Mouse (Mus musculus): ENCODE measurements around the gene Rho. TPM values are rescaled to one million over a fixed set of nuclear protein-coding genes. Genes with fewer than 3 reads are reported as not detected.
A peak's percentile ranks its signal among the peaks of the same experiment; 100 is the strongest.

Rho gene
- total RNA-seq, 2 experiments from 2014 or later, result 0.70 to 1.1 TPM

DNA sequence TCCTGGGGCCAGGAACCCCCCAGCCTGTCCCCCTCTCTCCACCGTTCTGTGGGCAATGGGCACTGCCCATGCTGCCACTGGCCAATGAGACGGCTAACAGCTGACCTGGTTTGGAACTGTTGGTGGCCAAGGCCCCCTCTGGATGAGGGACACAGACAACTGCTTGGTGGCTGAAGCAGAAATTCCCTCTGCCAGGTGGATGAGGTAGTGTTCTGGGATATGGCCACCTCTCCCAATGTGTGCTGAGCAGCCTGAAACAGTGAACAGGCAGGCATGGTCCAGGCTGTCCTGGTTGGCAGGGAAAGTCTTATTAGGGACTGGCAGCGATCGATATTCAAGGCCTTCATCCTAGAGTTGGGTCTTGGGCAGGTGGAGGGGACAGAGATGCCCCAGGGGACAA is 23.6 kb downstream of the Rho start:
- DNase-seq (ENCODE audit: low spot score in 2 of 2), result no peak

DNA sequence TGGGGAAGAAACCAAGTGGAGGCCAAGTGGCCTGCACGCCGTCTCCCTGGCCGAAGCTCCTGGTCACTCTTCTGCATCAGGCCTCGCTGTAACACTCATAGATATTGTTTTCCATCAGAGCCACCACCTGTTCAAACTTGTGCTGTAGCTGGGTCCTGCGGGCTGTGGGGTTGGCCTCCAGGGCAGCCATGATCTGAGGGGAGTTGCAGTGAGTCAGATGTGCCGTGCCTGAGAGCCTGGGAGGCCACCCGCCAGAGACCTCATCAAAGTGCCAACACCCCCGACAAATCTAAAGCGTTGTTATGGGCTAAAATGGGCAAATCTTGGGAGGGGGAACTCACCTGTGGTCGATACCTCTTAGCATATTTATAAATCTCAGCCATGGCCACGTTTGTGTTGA is 24.1 kb downstream of the Rho start:
- no peak for DNase-seq (ENCODE audit: low spot score in 2 of 2)

DNA sequence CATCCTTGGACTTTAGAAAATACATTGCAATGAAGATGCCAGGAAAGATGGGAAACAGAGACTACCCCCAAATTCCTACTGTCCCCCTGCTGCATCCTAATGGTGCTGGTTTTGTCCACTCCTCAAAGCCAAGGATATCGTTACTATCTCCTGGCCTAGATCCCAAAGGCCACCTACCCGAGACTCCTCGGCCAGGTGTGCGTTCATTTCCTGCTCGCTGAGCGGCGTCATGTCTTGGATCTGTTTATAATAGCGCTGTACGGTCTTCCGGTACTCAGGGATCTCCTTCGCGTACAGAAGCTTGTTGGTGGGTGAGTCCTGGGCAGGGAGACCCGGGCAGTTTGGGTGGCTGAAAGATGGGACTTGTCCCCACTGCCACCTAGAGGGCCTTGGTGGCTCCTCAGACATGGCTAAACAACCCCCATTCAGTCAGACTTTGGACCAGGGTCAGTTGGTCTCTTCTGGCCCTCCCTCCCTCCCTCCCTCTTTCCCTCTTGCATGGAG is 24.9 kb downstream of the Rho start:
- no peak for DNase-seq (ENCODE audit: low spot score in 2 of 2)

DNA sequence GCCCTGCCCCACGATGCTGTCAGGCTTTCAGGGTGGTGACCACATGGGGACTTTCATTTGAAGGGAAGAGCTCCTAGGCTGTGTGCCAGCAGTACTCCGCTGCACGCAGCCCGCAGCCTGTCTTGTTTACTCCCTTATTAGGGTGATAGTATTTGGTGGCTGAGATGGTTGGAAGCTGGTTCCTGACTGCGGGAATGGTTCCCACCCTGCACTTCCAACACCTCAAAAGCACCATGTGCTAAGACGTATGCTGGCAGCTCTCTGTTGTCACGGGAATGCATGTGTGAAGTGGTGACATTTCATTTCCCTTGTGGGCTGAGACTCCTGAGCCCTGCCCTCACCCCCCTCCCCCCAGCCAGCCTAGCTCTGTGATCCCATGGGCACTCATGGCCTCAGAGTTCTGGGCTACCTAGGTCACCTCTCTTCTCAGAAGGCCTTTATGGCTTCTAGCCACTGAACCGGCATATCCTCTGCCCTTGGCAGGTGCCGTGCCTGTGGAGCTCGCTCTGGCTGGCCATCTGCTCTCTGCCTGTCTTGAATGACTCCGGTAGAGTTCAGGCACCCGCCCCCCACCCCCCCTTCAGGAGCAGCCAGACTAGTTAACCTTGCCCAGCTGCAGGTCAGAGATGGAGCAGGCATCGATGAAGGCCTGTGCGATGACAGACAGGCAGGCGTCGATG is 25.5 kb downstream of the Rho start:
- no peak for DNase-seq (ENCODE audit: low spot score in 2 of 2)

DNA sequence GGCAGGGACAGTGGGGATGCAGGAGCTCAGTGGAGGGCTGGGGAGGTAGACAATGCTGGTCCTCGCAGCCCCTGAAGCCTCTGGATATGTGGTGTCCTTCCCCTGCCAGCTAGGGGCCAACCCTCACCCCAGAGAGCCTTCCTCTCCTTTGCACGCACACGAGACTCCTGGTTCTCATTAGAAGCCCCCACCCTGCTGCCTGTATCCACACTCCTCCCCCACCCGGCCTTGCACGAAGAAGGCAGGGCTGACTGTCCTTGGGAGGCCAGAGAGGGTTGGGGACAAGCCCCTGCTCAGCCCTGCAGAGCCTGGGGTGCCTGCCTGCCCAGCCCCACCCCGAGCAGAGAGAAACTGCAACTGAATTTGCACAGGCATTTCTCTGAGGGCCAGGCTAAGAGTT is 26.1 kb downstream of the Rho start:
- no peak for DNase-seq (ENCODE audit: low spot score in 2 of 2)

DNA sequence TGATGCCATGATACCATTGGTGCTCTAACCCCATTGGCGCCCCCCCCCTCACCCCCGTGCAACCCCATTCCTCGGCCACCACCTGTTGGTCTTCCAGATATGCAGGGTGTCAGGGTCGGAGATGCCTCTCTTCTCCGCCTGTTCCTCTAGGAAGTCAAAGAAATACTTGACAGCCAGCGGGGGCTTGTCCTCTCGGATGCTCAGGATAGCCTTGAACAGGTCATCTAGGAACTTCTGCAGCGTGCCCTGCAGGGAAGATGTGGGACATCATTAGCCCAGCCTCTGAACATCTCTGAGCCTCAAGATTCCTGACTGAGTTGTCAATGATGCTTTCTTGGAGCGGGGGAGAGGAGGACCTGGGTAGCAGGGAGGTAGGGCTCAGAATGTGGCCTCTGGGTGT is 26.9 kb downstream of the Rho start:
- DNase-seq (ENCODE audit: low spot score in 2 of 2), result no peak

DNA sequence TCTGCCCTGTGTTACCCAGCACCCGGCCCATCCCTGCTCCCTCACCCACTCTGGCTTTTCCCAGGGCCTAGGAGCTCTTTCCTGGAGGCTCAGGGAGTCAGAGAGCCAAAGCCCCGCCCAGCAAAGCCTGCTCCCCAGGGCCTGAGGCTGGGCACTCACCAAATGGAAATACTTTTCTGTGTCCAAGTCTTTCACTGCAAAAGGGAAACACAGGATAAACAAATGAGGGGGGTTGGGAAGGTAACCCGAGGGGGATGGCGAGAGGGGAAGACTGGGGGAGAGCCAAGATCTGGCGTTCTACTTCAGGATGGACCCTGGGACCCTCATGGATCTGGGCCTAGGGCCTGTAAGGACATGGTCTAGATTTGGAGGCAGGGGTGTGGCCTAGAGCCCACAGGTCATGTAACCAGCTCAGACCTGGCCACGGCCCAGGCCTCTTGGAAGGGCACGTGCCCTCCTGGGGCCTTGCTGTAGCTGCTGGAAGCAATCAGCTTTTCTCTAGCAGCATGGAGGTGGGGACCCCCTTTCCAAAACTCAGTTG is 27.7 kb downstream of the Rho start:
- DNase-seq (ENCODE audit: low spot score in 2 of 2), result peak in 1 of 2 experiments; percentile 45

DNA sequence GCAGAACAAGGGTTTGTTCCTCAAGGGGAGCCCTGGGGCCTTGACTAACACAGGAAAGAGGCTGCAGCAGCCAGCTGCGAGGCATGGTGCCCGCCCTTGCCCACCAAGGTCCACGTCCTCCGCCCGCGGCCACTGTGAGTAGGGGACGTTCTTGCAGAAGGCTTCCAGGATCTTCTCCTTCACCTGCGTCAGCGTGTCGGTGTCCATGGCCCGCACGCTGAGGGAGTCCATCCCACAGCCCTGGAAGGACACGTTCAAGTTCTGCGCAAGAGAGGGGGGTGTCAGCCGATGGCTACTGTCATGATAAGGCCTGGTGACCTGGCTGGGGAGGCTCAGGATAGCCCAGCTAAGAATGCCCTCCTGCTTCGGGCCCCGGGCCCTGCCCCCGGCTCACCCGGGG is 28.8 kb downstream of the Rho start:
- DNase-seq (ENCODE audit: low spot score in 2 of 2), result no peak

DNA sequence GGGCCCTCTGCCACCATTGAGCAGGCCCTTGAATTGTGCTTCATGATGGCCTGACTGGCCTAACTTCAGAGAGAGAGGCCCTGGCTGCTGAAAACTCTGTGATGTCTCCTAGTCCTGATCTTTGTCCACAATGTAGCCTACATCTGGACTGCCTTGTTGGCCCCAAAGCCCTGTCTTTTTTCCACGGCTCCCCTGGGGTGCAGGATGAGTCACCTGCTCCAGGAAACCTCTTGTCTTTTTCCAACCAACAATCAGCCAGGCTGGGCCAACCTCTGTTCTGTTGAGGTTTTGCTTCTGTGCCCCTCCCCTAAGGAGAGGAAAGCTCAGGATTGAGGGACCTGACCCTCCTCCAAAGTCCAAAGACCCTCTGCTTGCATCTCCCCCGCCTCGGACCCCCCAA is 30.2 kb downstream of the Rho start:
- no peak for DNase-seq (ENCODE audit: low spot score in 2 of 2)

DNA sequence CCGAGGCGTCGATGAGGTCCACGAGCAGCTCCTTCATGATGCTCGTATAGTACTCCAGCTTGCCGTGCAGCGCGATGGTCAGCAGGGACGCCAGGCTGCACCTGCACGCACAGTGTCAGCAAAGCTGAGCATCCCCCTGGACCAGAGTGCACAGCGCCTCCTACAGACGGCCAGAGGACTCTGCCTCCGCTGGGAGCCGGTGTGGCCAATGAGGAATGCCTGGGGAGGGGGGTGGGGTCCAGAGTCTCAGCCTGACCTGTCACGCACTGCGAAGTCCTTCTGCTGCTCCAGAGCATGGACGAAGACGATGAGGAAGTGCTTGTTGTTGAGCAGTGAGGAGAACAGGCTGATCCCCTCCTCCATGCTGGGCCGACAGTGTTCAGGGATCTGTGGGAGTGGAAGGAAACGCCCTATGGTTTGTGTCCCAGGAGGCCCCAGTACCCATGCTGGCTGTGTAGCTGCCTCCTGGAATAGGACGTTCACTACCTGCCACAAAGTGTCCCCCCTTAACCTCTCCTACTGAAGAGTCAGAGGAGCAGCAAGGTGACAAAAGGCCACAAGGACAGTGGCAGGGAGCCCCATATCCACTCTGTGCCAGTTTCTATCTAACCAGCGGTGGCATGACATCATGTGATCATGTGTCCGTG is 31.0 kb downstream of the Rho start:
- no peak for DNase-seq (ENCODE audit: low spot score in 2 of 2)

DNA sequence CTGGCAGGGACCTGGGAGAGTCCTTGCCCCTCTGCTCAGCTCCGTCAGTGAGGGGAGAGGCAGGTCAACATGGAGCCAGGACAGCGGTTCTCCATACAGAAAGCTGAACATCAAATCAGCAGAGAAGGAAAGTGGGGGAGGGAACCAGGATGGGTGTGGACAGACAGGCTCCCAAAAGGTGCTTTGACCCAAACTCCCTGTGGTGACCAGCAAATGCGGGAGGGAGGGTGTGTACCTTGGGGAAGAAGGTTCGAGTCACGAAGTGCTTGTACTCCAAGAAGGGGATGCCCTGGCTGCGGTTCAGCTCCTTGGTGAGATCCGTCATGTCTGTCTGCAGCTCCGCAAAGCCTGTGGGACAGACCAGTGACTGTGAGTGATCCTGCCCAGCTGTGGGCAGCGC is 32.1 kb downstream of the Rho start:
- DNase-seq (ENCODE audit: low spot score in 2 of 2), result no peak

DNA sequence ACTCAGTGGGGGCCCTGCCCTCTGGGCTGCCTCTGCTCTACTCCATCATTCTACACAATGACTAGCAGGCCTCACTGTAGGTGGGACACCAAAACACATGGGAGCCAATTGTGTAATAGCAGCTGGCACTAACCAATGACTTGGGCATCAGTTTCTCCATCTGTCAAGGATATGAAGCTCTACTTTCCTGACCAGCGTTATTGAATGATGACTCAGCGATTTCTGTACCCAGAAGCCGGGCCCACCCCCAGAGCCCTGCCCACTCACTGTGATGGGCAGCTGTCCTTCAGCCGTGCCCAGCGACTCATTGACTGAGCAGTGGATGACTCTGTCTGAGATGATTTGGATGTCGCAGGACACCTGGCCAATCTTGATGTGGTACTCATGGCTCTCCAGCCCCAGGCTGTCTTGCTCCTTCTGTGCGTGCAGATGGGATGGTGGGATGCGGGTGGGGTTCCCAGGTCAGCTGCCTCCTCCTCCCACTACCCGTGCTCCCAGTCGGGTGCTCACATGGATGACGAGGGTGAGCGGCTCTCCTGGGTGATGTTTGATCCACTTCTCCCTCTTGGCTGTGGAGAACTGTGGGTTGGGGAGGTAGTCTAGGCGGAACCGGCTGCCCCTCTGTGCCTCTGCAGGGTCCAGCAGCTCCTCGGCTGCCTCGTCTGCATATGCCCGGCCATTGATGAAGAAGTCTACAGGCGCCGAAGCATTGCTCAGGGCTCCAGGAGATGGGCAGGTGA is 34.8 kb downstream of the Rho start:
- no peak for DNase-seq (ENCODE audit: low spot score in 2 of 2)

DNA sequence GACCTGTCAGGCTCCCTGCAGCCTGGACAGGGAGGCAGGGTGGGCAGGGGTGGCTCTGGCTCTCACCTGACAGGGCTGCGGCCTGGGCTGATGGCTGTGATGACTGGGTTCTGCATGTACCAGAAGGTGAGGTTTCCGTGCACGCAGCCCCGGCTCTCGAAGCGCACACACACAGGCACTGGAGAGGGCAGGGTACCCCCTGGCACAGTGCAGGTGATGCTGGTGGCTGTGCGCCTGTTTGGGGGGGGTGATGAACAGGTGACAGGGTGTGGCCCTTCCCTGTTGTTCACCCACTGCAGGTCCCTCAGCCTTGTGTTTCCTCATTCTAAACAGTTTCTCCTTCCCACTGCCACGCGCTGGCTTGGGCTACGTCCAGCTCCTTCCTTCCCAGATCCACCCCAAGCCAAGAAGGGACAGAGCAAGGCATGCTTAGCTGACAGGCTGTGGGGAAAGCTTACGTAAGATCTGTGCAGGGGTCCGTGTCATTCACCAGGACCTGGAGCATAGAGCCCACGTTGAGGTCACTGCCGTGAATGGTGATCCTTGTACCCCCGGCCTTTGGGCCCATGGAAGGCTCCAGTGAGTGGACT is 35.8 kb downstream of the Rho start:
- DNase-seq (ENCODE audit: low spot score in 2 of 2), result no peak

DNA sequence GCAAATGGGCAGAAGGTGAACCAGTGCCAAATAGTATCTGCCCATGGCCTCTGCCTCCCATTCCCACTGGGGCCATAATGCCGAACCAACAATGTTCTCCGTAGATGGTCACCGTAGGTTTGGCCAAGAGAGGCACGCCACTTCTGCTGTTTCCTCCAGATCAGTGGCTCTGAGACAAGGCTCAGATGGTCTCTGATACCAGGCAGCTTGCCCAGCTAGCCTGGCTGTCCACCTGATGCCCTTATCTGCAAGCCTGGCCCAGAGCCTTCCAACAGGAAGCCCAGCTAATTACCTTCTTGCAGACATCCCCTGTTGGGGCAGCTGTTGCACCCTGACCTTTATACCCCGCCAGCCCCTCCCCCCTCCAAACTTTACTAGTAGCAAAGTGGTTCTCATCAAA is 36.5 kb downstream of the Rho start:
- DNase-seq (ENCODE audit: low spot score in 2 of 2), result no peak

DNA sequence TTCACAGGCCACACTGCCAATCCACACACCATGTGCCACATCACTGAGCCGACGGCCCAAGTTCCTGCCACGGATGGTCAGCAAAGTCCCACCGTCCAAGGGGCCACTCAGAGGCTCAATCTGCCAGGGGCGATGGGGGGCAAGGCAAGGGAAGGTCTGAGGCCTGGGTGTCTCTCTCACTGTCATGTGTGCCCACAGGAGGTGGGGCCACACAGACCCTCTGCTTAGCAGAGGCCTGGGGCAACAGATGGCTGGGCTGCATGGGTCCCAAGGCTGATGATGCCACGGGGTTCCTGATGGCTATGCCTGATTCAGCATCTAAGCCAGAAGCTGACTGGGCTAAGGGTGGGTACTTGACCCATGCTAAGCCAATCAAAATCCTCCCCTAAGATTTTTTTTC is 37.2 kb downstream of the Rho start:
- DNase-seq (ENCODE audit: low spot score in 2 of 2), result no peak

DNA sequence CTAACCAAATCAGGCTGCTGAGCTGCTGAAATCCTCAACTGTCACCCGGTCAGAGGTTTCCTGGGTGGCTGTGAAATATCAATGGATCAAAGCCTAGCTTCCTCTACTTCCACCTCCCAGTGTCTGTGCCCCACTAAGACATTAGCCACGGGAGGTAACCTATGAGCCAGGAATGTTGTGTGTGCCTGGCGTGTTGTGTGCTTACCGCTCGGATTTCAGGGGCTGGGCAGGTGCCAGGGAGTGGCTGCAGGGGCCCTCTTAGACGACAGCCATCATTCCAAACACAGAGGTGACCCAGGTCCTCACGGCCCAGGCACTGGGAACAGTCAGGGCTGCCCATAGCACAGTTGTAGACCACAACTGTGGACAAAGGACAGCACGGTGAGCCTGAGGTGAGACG is 37.6 kb downstream of the Rho start:
- DNase-seq (ENCODE audit: low spot score in 2 of 2), result no peak

DNA sequence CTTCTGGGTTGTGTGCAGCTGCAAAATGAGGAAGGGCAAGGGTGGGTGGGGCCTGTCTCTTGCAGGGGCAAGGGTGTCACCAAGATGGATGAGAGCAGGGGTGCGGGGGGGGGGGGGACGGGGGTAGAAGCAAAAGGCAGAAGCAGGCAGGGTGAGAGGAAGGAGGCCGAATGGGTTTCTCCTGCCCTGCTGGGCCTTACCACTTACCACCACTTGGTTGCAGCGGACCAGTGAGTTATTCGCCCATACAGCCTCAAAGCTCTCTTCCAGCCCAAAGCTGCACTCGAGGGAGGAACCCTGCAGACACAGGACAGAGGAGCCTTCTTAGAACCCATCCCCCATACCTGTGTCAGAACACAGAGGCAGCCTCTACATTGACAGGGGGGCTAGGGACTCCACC is 38.4 kb downstream of the Rho start:
- no peak for DNase-seq (ENCODE audit: low spot score in 2 of 2)

DNA sequence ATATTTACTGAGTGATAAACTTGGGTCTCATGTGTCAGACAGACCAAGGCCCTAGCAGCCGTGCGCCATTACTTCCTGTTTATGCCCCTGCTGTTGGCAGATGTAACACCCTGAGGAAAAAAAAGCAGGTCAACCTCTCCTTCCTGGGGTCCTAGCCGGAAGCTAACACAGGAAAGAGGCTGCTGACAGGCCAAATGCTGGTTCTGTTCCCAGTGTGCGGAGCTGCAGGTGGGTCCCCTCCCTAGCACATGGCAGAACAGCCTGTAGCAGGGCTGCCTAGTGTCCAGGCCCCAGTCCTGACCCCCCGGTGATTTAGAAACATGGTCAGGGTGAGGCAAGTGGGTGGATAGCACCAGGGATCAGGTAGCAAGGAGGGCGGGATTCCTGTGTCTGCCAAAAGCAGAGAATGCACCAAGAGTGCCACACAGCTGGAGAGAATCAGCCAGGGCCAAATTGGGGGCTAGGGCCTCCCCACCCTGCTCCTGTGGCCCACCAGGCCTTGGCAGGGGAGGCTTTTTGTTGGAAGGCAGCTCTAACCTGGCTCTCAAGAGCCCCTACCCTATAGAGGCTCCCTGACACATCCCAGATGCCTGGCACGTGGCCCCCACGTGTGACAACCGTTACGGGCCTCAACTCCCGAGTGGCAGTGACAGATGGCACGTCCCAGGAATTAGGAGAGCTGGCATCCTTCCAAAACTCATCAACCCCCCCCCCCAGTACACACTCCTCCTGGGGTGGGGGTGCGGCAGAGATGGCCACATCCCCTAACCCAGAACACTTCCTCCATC is 39.9 kb downstream of the Rho start:
- no peak for DNase-seq (ENCODE audit: low spot score in 2 of 2)

DNA sequence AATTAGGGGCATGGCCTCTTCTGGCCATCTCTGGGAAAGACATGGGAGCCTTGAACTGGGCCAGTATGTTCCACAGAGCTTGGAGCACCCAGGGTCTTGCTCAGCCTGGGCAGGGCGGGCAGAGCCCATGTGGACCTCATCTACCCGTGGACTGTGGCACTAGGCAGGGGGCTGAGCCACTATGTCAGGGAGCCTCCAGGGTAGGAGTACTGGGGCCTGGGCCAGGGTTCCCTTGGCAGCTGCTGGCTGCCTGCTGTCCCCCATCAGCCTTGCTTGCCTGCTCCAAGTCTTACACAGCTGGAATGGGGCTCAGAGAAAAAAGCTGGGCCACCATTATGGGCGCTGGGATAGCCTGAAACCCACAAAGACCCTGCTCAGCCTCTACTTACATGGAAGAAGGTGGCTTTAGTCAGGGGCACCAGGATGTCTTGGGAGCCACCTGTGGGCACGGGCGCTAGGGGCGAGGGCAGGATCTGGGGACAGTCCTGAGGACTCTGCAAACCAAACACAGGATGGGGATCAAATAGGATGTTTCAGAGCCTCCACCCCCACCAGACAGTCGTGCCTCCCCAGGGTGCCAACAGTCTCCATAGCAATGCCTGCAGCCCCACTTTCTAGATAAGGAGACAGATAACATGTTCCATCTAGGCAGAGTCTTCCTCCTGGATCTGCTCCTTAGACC is 40.7 kb downstream of the Rho start:
- DNase-seq (ENCODE audit: low spot score in 2 of 2), result no peak

DNA sequence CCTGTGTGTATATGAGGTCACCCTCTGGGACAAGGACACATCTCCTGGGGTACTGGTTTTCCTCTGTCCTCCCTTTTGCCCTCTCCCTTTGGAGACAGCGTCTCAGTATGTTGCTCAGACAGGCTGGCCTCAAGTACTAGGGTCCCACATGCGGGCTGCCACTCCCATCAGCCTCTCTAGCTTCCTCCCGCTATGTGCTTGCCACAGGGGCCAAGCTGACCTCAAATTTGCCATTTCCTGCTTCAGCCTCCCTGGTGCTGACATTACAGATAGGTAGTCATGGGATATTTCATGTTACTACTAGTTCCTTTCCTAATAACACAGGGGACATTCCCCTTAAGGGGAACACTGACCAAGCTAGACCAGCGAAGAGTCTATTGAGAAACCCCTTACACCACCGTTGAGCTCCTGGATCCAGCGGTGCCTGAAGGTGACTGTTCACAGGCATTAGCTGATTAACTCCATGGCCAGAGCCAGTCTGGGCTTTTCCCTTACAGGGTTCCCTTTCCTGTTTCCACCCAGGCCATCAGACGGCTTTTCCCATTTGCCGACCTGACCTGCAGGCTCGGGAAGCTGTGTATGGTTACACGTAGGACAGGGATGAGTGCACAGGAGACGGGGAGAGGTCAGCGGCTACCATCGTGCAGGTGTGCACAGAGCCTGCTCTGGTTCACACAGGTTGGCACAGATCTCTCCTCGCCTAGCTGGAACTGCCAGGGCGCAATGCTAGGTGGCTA is 41.8 kb downstream of the Rho start:
- no peak for DNase-seq (ENCODE audit: low spot score in 2 of 2)
